Mouse (Mus musculus) ES-CJ7 (cell line): ENCODE results near the gene Uhrf1.
A peak's percentile ranks its signal among the peaks of the same experiment; 100 is the strongest.

Source experiments
- DNase-seq: peaks from one replicate; pipeline ENCODE4 v3.0.0; 2011; ENCODE audit warnings: low read depth, low spot score

The Uhrf1 gene

GRCm38 (mm10) chr17:56275842-56276480 is 27.2 kb upstream of the Uhrf1 start:
- no peak for DNase-seq

DNA sequence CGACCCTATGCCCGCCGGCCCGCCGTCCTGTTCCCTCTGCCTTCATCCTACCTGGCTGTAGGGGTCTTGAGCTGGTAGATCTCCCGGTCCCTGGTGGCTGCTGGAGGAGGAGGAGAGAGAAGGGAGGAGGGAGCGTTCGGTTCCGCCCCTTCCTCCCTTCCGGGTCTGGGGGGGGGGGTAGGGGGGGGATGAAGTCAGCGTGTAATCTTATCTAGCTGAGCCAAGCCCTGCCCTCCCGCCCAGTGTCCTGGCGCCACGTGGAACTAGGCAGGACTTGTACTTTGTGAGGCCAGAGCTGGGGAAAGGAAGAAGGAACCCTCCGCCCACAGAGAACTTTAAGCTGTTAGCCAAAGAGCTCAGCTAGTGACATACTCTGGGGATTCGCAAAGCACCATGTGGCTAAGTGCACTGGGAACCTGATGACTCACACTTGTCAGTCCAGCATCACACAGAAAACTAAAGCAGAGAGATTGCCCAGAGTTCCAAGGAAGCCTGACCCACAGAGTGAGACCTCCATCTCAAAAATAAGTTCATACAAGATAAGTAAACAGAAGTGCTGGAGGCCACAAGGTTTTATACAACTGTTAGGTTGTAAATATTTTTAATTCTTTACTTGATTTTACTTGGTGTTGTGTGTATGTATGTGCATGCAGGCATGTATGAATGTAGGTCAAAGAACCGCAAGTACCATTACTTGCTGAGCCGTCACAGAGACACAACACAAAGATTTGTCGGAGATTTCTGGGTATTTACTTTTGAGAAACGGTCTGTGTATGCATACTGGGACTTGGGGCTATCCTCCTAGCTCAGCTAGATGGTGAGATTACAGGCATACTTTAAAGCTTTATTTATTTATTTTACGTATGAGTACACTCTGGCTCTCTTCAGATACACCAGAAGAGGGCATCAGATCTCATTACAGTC is 26.2 kb upstream of the Uhrf1 start, which contains the start of gene Ticam1:
Ticam1 (minus strand) TSS at position 144 of the 924 bp plus-strand sequence.
- peak; percentile 91 for DNase-seq

DNA sequence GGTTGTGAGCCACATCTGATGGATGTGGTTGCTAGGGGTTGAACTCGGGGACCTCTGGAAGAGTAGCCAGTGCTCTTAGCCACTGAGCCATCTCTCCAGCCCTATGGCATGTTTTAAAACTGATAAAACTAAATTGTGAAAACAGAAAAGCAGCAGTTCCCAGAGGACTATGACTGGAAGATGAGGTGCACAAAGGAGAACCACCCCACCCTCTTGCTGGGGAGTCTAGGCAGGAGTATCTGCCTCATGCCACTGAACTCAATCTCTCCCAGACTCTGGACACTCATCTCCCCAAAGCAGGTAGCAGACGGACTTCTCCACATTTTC is 25.6 kb upstream of the Uhrf1 start:
- no peak for DNase-seq

DNA sequence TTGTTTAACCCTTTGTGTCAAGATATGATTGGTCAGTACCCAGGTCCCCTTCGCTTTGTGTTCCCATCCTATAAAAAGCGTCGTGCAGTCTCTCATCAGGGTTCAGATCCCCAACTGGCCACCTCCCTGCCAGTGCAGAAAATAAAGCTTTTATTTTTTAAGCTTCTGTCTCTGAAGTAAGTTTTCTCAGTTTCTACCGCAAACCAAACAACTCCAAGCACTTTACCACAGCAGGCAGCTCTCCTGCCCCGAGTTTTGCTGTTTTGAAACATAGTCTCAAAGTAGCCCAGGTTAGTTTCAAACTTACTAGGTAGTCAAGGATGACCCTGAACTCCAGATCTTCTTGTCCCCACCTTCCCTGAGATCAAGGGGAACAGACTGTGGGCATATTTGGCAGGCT is 24.8 kb upstream of the Uhrf1 start:
- DNase-seq: no peak

GRCm38 (mm10) chr17:56279481-56280155 is 23.5 kb upstream of the Uhrf1 start:
- DNase-seq: no peak

DNA sequence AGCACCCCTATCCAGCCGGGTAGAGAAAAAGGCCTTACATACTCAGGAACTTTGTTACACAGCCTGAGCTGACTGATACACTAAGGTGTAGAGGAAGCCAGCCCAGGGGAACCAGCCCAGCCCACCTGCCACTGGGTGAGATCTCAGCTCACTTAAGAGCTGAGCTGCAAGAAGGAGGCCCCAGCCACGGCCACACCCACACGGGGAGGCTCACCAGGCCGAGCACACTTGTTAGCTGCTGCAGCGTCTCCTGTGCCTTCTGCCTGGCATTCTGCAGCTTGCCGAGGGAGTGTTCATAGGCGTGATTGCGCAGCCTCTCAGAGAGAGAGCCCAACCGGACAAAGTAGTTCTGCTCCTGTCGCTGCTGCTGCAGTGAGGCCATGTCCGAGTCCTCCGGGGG is 21.9 kb upstream of the Uhrf1 start:
- DNase-seq: peak; percentile 55

- no peak for DNase-seq
Observed at GRCm38 (mm10) chr17:56282802-56283201, 20.3 kb upstream of the Uhrf1 start.

DNA sequence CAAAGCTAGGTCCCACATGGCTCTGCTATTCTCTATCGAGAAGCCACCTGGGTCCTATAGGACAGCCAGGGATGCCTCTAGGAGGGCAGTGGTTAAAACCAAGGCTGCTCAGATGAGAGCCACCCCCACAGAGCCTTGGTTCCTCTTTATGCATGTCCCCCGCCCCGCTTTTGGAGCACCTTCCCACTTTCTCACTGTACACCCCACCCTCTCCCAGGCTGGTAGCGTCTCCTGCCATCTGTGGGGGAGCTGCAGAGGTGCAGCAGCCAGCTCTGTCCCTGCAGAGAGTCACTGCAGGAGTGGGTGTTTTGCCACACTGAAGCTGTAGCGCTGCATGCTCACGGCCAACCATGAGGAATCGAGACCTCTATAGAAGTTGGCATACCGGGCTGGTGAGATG is 19.8 kb upstream of the Uhrf1 start:
- no peak for DNase-seq

GRCm38 (mm10) chr17:56285995-56286394 is 17.1 kb upstream of the Uhrf1 start:
- DNase-seq: no peak

DNA sequence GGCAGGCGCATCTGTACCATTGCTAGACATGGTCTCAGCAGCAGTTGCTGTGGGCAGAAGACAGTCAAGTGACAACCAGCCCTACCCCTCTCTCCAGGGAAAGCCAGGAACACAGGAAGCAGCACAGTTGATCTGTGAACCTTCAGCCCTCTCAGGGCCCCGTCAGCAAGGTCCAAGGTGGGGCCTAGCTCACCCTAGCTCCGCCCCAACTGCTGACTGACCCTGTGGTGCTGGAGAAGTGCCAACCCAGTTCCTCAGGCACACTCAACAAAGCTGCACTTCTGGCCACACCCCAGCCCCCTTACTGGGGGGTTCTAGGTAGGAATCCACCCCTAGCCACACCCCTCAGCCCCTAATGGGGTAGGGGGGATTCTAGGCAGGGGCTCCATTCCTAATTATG is 15.3 kb upstream of the Uhrf1 start:
- DNase-seq: peak; percentile 76

DNA sequence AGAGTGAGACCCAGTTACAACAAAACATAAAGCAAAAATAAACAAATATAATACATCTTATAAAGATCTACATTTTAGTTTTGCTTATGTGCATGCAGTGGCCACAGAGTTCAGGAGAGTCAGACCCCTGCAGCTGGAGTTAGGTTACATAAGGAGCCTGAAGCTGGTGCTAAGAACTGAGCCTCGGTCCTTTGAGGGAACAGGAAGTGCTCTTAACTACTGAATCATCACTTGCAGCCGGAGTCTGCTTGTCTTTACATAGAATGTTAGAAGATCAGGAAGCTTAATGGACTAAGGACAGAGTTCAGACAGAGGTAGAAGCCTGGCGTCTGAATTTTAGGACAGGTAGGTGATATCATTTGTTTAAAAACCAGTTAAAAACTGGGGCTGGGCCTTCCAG is 14.3 kb upstream of the Uhrf1 start:
- DNase-seq: no peak

GRCm38 (mm10) chr17:56289371-56290331 is 13.5 kb upstream of the Uhrf1 start:
- peak; percentile 88 for DNase-seq

GRCm38 (mm10) chr17:56290388-56291170 is 12.5 kb upstream of the Uhrf1 start:
- DNase-seq: peak; percentile 96

DNA sequence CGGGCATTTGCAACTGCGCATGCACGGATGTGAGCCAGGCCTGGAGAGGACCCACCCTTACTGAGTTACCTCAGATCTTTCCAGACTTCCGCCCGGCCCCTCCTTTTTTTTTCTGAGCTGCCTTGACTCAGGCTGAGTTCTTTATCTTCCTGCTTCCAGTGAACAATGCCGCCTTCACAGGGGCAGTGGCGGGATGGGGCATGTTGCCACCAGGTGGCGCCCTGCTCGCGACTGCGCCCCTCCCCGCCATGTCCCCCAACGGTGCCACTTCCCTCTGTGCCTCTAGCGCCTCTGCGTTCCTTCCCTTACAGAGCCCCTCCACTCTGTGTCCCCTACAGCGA is 12.0 kb upstream of the Uhrf1 start:
- DNase-seq: peak; percentile 97

DNA sequence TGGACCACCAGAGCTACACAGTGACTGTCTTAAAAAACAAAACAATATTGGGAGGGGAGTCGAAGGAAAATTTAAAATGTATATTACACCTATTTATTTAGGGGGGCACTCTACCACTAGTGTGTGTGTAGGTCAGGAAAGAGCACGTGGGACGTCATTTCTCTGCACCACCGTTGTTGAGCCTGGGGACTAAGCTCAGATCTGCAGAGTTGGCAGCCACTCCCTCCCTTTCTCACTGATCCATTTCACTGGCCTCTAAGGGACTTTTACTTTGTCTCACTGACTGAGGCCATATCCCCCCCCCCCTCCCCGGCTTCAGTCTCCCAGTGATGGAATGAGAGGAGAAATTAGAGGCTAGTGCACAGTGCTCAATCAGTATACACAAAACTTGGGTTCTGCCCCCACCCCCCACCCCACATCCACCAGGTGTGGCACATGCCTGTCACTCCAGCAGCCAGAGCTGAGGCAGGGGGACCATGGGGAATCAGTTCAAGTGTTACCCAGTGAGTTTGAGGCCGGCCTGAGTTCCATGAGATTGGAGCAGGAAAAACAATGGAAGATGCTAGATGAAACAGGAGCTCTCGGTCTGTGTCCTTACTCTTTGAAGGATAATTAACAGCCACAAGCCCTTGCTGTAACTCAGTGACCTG is 11.2 kb upstream of the Uhrf1 start:
- DNase-seq: no peak

GRCm38 (mm10) chr17:56292531-56293222 is 10.4 kb upstream of the Uhrf1 start, which contains the start of gene Plin3:
Gene Plin3 (minus strand): TSS chr17:56292873.
- no peak for DNase-seq

DNA sequence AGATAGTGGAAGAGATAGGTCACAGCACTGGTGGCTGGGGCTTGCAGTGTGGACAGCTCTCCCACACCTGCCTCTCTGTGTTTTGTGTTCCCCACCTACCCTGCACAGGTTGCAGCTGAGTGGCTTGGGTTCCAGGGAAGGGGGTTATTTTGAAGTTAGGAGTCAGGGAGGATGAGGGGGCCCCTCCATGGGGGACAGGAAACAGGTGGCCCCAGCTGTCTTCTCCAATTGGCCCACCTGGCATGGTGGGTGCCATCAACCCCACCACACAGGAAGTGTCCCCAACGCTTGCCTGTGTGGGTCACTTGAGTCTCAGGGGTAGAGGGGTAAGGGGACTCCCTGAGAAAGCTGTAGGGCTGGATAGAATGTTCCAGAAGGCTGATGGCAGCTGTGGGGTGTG is 9.8 kb upstream of the Uhrf1 start:
- no peak for DNase-seq

- no peak for DNase-seq
Observed at GRCm38 (mm10) chr17:56294241-56294640, 8.9 kb upstream of the Uhrf1 start.

DNA sequence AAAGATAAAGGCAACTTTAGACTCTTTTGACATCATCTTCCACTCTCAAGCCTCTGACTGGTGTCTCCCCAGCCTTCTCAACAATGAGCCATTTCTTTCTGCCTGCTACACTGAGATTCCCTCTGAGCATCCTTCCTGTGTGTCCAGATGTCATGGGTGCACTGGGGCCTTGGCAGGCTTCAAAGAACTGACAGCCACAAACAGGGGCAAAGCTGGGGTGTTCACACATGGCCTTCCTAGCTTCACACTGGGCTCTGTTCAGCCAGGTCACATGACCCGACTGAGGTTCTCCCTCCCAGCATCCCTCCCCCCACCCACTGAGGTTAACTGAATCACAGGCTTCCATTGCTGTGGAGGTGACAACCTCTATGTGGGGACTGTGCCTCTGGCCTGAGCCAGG is 6.9 kb upstream of the Uhrf1 start:
- no peak for DNase-seq
